Mouse (Mus musculus) small intestine, adult 2 months (tissue): ENCODE measurements around the gene Limch1.

Experiments
- CTCF ChIP-seq: fragments of 200-500 bp; IDR thresholded peaks from 2 replicates; pipeline ENCODE4 v1.5.1; 2012; ENCODE audit warnings: low read depth, mild to moderate bottlenecking, control low read depth, inconsistent platforms, low read length, moderate library complexity, mixed read lengths; ENCODE audit not compliant: insufficient replicate concordance, insufficient read length; ENCODE audit errors: extremely low read depth
- POLR2A ChIP-seq: fragments of 200-500 bp; IDR thresholded peaks from 2 replicates; pipeline ENCODE4 v1.6.1; 2012; ENCODE audit warnings: low read depth, mild to moderate bottlenecking, control low read depth, inconsistent platforms, low read length, moderate library complexity

DNA sequence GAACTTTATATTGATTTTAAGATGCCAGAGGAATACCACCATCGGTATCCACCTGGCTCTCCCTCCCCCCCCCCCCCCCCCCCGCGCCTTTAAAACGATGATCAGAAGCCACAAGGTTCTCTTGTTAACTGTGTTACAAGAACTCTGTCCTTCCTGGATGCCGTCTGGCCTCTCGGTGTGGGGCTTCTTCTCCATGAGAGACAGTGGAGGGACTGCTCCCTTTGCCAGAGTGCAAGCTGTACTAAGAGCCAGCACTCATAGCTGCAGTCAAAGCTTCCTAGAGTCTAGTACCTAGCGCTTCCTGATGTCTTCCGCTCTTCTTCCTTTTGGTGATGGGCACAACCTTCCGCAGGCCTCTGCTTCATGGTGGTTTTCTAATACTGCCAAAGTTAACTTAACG lies 280.0 kb downstream of the Limch1 start:
- TF ChIP-seq CTCF (no peak), POLR2A (no peak)
